Mouse (Mus musculus): ENCODE measurements around the gene Spata18.

Spata18 gene

DNA sequence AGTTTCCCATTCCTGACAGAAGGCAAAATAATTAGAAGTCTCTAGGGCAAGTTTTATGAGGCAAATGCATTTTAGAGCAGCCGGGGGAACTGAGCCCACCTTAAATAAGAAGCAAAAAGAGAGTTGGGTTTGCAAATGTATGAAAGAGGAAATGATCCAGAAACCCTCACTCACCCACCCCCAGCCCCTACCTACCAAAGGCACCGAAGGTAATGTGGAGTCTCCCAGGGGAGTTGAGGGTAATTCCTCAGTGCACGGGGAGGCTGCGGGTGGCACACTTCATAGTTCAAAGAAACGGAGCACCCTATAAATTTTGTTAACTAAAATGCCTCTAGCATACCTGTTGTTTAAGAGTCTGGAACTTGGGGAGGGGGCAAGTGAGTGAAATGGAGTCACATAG lies 54.1 kb downstream of the Spata18 start:
- no peak for DNase-seq (ENCODE audit: inconsistent age in 2 of 2, low spot score in 1 of 2)

DNA sequence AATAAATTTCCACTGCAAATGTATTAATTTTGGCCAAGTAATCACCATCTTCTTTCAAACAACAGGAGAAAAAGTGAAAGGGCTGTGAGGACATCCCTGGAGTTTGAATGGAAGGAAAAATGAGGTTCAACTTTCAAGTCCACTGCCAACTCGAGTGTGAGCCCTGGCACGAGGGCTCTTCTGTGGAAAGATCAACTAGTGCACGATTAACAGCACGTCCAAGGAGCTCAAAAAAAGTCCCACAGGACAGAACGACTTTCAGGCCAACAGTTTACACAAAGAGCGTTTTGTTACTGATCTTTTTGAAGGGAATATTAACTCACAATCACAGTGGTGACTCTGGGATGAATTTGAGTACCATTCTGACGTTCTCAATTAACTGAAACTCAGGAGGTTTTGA lies 61.7 kb downstream of the Spata18 start:
- DNase-seq (ENCODE audit: inconsistent age in 2 of 2, low spot score in 1 of 2), result no peak

DNA sequence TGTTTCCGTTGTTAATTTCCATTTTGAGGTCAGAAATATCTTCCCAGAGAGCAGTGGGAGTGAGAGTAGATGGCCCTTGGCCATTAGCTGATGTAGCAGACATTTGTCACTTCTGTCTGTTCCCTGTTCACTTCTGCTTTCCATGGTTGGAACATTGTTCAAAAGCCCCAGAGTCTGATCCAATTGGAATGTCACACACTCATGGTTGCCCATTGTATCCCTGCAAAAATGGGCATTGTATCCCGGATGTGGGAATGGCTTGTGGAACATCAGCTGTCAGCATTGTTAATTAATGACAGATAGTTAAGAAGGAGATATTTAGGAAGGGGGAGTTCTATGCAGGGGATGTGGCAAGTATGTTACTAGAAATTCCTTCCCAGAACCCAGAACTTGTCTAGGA lies 65.8 kb downstream of the Spata18 start:
- DNase-seq (ENCODE audit: inconsistent age in 2 of 2, low spot score in 1 of 2), result no peak

- DNase-seq (ENCODE audit: inconsistent age in 2 of 2, low spot score in 1 of 2), result no peak
Measured at GRCm38 (mm10) chr5:73721682-73722282, 70.6 kb downstream of the Spata18 start.

DNA sequence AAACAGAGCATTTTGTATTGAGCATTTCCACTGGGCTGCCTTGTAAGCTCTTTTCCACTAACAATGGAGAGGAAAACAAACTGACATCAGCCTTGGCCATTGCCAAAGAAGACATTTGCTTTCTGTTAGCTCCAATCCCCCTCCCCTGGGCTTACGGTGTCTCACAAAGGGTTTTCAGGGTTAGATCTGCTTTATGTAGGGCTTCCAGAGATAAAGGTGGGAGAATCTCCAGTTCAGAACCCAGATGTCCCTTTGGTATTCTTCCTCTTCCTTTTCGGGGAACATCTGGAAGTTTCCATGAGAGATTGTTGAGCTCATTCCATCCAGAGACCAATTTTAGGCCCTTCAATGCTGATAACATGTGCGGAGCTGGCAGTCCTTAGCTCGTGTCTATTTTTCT lies 74.8 kb downstream of the Spata18 start:
- no peak for DNase-seq (ENCODE audit: inconsistent age in 2 of 2, low spot score in 1 of 2)

- DNase-seq (ENCODE audit: inconsistent age in 2 of 2, low spot score in 1 of 2), result no peak
Measured at GRCm38 (mm10) chr5:73728651-73729050, 77.5 kb downstream of the Spata18 start.
